Mouse (Mus musculus): ENCODE data around the gene Zfp710.

Zfp710 gene

GRCm38 (mm10) chr7:80057781-80058180 lies 33.2 kb downstream of the Zfp710 start:
- no peak for DNase-seq (ENCODE audit: low spot score)

GRCm38 (mm10) chr7:80058405-80059063 lies 33.9 kb downstream of the Zfp710 start:
- DNase-seq (ENCODE audit: low spot score) = no peak

- DNase-seq (ENCODE audit: low spot score) = no peak
Observed at GRCm38 (mm10) chr7:80059064-80059838, 34.6 kb downstream of the Zfp710 start.

- peak; percentile 65 for DNase-seq (ENCODE audit: low spot score)
Observed at GRCm38 (mm10) chr7:80060012-80060778, 35.6 kb downstream of the Zfp710 start.

- no peak for DNase-seq (ENCODE audit: low spot score)
Observed at GRCm38 (mm10) chr7:80062083-80062826, 37.6 kb downstream of the Zfp710 start.

GRCm38 (mm10) chr7:80063244-80063643 lies 38.6 kb downstream of the Zfp710 start:
- no peak for DNase-seq (ENCODE audit: low spot score)

GRCm38 (mm10) chr7:80063902-80064736 lies 39.5 kb downstream of the Zfp710 start:
- no peak for DNase-seq (ENCODE audit: low spot score)

GRCm38 (mm10) chr7:80065250-80065649 lies 40.6 kb downstream of the Zfp710 start:
- no peak for DNase-seq (ENCODE audit: low spot score)

GRCm38 (mm10) chr7:80066675-80067455 lies 42.3 kb downstream of the Zfp710 start:
- no peak for DNase-seq (ENCODE audit: low spot score)

GRCm38 (mm10) chr7:80068341-80068740 lies 43.7 kb downstream of the Zfp710 start:
- no peak for DNase-seq (ENCODE audit: low spot score)

GRCm38 (mm10) chr7:80069615-80070327 lies 45.2 kb downstream of the Zfp710 start:
- no peak for DNase-seq (ENCODE audit: low spot score)

- DNase-seq (ENCODE audit: low spot score) = no peak
Observed at GRCm38 (mm10) chr7:80071209-80071608, 46.6 kb downstream of the Zfp710 start.

- DNase-seq (ENCODE audit: low spot score) = no peak
Observed at GRCm38 (mm10) chr7:80072297-80072696, 47.7 kb downstream of the Zfp710 start.

GRCm38 (mm10) chr7:80073506-80073905 lies 48.9 kb downstream of the Zfp710 start:
- DNase-seq (ENCODE audit: low spot score) = no peak

- DNase-seq (ENCODE audit: low spot score) = no peak
Observed at GRCm38 (mm10) chr7:80074921-80075441, 50.4 kb downstream of the Zfp710 start.

GRCm38 (mm10) chr7:80075946-80076583 lies 51.5 kb downstream of the Zfp710 start:
- DNase-seq (ENCODE audit: low spot score) = no peak

- no peak for DNase-seq (ENCODE audit: low spot score)
Observed at GRCm38 (mm10) chr7:80076961-80077716, 52.5 kb downstream of the Zfp710 start.

GRCm38 (mm10) chr7:80077801-80078200 lies 53.2 kb downstream of the Zfp710 start:
- DNase-seq (ENCODE audit: low spot score) = no peak
